In the genomic region with DNA sequence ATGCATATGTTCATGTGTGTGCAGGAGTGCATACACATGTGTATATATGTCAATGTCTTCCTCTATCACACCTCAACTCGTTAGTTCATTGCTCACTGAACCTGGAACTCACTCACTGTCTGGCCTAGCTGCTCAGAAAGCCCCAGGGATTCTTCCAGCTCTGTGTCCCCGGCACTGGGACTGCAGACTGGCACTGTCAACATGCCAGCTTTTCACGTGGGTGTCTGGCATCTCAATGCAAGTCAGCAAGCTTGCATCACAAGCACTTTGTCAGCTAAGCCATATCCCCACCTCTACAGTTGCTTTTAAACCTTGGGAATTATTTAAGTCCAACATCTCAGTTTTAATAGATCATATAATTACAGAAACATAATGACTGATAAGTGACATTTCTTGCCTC, we compare ENCODE assay signal across 32 mouse cellular contexts. TPM values are rescaled to one million over a fixed set of nuclear protein-coding genes. Genes with fewer than 3 reads are reported as not detected.
DNase-seq lines count a peak whose midpoint lies in the region; ATAC-seq and TF ChIP-seq lines count a peak whose summit lies in the region.
"Had no signal": no experiment of that assay in that cellular context is flagged by ENCODE, and none has a peak within 500 bp of the region (broad histone marks: within the 10 kb centered on the region; RNA-seq: fewer than 3 reads in every experiment).

No protein-coding gene starts in this region.

- no peaks in the 10 kb centered on the region for H3K4me1 ChIP-seq in forebrain, embryonic 13.5 days
- H3K4me1 ChIP-seq in forebrain, embryonic 10.5 days = no peaks in the 10 kb centered on the region
- peaks cover 4% of the 10 kb centered on the region; the same call in 1 of the 2 replicates for H3K4me1 ChIP-seq in neural tube, embryonic 15.5 days
- H3K4me1 ChIP-seq: forebrain, embryonic 12.5 days; liver, embryonic 12.5 days had no signal

- WGBS in forebrain, embryonic 13.5 days = 49% methylated on average over 3 of the region's 3 CpGs
- 74% methylated on average over 3 of the region's 3 CpGs for WGBS in forebrain, embryonic 10.5 days
- 58% methylated on average over 3 of the region's 3 CpGs for WGBS in neural tube, embryonic 15.5 days

- intact Hi-C loops in left cerebral cortex, postnatal 4 days (cut with DNase I) = no loop called here
- intact Hi-C loops in left cerebral cortex, adult 2 months (cut with DNase I) = loop anchor here (5.0 kb wide), 3 partner anchors 473 to 1208 kb away; no protein-coding TSS in a partner anchor

- DNase-seq in adrenal gland, postnatal 10 days = peak; percentile 59
- DNase-seq in adrenal gland, adult 18-20 months (ENCODE audit: low spot score in 2 of 2) = no peak
- no peak for DNase-seq in forebrain, embryonic 10.5 days (ENCODE audit: extremely low spot score, low spot score)
- peak; percentile 23 for DNase-seq in left cerebral cortex, postnatal 4 days
- DNase-seq in left cerebral cortex, adult 2 months (ENCODE audit: extremely low spot score in 1 of 2, low spot score in 2 of 2) = no peak
- DNase-seq: cerebellum, adult 11 months; cerebellum, postnatal 25 days; gastrocnemius, postnatal 14 days; heart, adult 18-20 months; heart, postnatal 10 days; kidney, adult 9 months; kidney, postnatal 14 days; lung, adult 2 months; lung, postnatal 14 days; spleen, adult 18-20 months; thymus, postnatal 25 days had no signal

- no peak overlapping the region for H3K4me2 ChIP-seq in forebrain, embryonic 13.5 days
- H3K4me2 ChIP-seq in neural tube, embryonic 15.5 days = no peak overlapping the region
- H3K4me2 ChIP-seq: embryonic facial prominence, embryonic 12.5 days; forebrain, embryonic 12.5 days; heart, embryonic 12.5 days; limb, embryonic 13.5 days; liver, embryonic 12.5 days; midbrain, embryonic 11.5 days had no signal

- H3K27ac ChIP-seq in forebrain, embryonic 13.5 days = no peak overlapping the region
- H3K27ac ChIP-seq in forebrain, embryonic 10.5 days = no peak overlapping the region
- no peak overlapping the region for H3K27ac ChIP-seq in left cerebral cortex, adult 2 months
- H3K27ac ChIP-seq in neural tube, embryonic 15.5 days (replicated peaks) = no peak overlapping the region
- H3K27ac ChIP-seq: embryonic facial prominence, embryonic 12.5 days; forebrain, embryonic 12.5 days; hindbrain, postnatal 0 days; limb, embryonic 13.5 days; liver, embryonic 12.5 days had no signal

- ATAC-seq in forebrain, embryonic 13.5 days = 0 out of 2 replicates have a peak, but pooled peaks have one; percentile 20
- no peak for ATAC-seq in neural tube, embryonic 15.5 days (ENCODE audit: low FRiP score)
- ATAC-seq: activated CD4-positive, CD25-positive, alpha-beta regulatory T cell, adult 4 months; hindbrain, postnatal 0 days; intestine, embryonic 16.5 days; liver, embryonic 12.5 days had no signal

- no peaks in the 10 kb centered on the region for H3K36me3 ChIP-seq in forebrain, embryonic 13.5 days (ENCODE audit: poor library complexity, severe bottlenecking)
- H3K36me3 ChIP-seq in forebrain, embryonic 10.5 days (replicated peaks) = no peaks in the 10 kb centered on the region
- H3K36me3 ChIP-seq in neural tube, embryonic 15.5 days = no peaks in the 10 kb centered on the region
- H3K36me3 ChIP-seq: embryonic facial prominence, embryonic 12.5 days; forebrain, embryonic 12.5 days; heart, embryonic 12.5 days; limb, embryonic 13.5 days; liver, embryonic 12.5 days had no signal

- no peaks in the 10 kb centered on the region for H3K27me3 ChIP-seq in forebrain, embryonic 13.5 days
- H3K27me3 ChIP-seq in forebrain, embryonic 10.5 days (ENCODE audit: poor library complexity, severe bottlenecking) = no peaks in the 10 kb centered on the region
- H3K27me3 ChIP-seq in neural tube, embryonic 15.5 days (replicated peaks) = no peaks in the 10 kb centered on the region
- H3K27me3 ChIP-seq: embryonic facial prominence, embryonic 12.5 days; forebrain, embryonic 12.5 days; heart, embryonic 12.5 days; limb, embryonic 13.5 days; liver, embryonic 12.5 days had no signal

- TF ChIP-seq CTCF in left cerebral cortex, adult 2 months (IDR thresholded peaks at IDR 0.05) = no peak

- no peak overlapping the region for H3K9ac ChIP-seq in forebrain, embryonic 13.5 days
- H3K9ac ChIP-seq in neural tube, embryonic 15.5 days (replicated peaks) = no peak overlapping the region
- H3K9ac ChIP-seq: embryonic facial prominence, embryonic 12.5 days; forebrain, embryonic 12.5 days; heart, embryonic 12.5 days; limb, embryonic 13.5 days; liver, embryonic 12.5 days had no signal

- no peak overlapping the region for H3K4me3 ChIP-seq in forebrain, embryonic 13.5 days
- no peak overlapping the region for H3K4me3 ChIP-seq in forebrain, embryonic 10.5 days
- no peak overlapping the region for H3K4me3 ChIP-seq in left cerebral cortex, adult 2 months
- H3K4me3 ChIP-seq in neural tube, embryonic 15.5 days (replicated peaks) = no peak overlapping the region
- H3K4me3 ChIP-seq: embryonic facial prominence, embryonic 12.5 days; forebrain, embryonic 12.5 days; heart, embryonic 12.5 days; limb, embryonic 13.5 days; liver, embryonic 12.5 days had no signal

- no peaks in the 10 kb centered on the region for H3K9me3 ChIP-seq in forebrain, embryonic 13.5 days (replicated peaks)
- H3K9me3 ChIP-seq in forebrain, embryonic 10.5 days = no peaks in the 10 kb centered on the region
- no peaks in the 10 kb centered on the region for H3K9me3 ChIP-seq in neural tube, embryonic 15.5 days (replicated peaks)
- H3K9me3 ChIP-seq: embryonic facial prominence, embryonic 12.5 days; forebrain, embryonic 12.5 days; heart, embryonic 12.5 days; limb, embryonic 13.5 days; liver, embryonic 12.5 days had no signal

RNA-seq across cellular contexts. Expression of a gene that starts 8.3 kb away (rescaled TPM):
- total RNA-seq in adrenal gland, postnatal 10 days (2021) = 10 to 100 TPM; 55.1 to 55.2 TPM
- 10 to 100 TPM; 26.4 to 30.4 TPM for total RNA-seq in adrenal gland, adult 18-20 months (2021)
- polyA plus RNA-seq in forebrain, embryonic 13.5 days (2015; fragmentation: Nextera tagmentation; extraction: Ambion mirVana) = 3.4 and 5.4 TPM in 2 replicates
- polyA plus RNA-seq in forebrain, embryonic 10.5 days (2016; fragmentation: Nextera tagmentation; extraction: Ambion mirVana) = 2.1 and 3.1 TPM in 2 replicates
- total RNA-seq in left cerebral cortex, postnatal 4 days (2021) = 10 to 100 TPM; 82.4 to 86.7 TPM
- total RNA-seq in left cerebral cortex, adult 2 months (2021) = 10 to 100 TPM; 44.8 to 54.3 TPM
- 13.2 and 14.4 TPM in 2 replicates for polyA plus RNA-seq in neural tube, embryonic 15.5 days (2015; fragmentation: Nextera tagmentation; extraction: Ambion mirVana)

RNA-seq across cellular contexts. Expression of a gene that starts 56.0 kb away (rescaled TPM):
- total RNA-seq in adrenal gland, postnatal 10 days (2021) = not detected
- not detected for total RNA-seq in adrenal gland, adult 18-20 months (2021)
- polyA plus RNA-seq in forebrain, embryonic 13.5 days (2015; fragmentation: Nextera tagmentation; extraction: Ambion mirVana) = not detected in 2 replicates
- not detected in 2 replicates for polyA plus RNA-seq in forebrain, embryonic 10.5 days (2016; fragmentation: Nextera tagmentation; extraction: Ambion mirVana)
- not detected for total RNA-seq in left cerebral cortex, postnatal 4 days (2021)
- not detected for total RNA-seq in left cerebral cortex, adult 2 months (2021)
- polyA plus RNA-seq in neural tube, embryonic 15.5 days (2015; fragmentation: Nextera tagmentation; extraction: Ambion mirVana) = not detected in 2 replicates
- total RNA-seq: gastrocnemius, postnatal 14 days; heart, adult 18-20 months; heart, postnatal 10 days; hindbrain, postnatal 0 days; layer of hippocampus, postnatal 14 days; left cerebral cortex, postnatal 10 days; midbrain, postnatal 0 days had no signal
- polyA plus RNA-seq: activated CD4-positive, CD25-positive, alpha-beta regulatory T cell, adult 4 months; embryonic facial prominence, embryonic 12.5 days; heart, embryonic 12.5 days; hindbrain, embryonic 11.5 days; hindbrain, postnatal 0 days; intestine, embryonic 16.5 days; limb, embryonic 13.5 days; midbrain, embryonic 11.5 days; midbrain, postnatal 0 days; neural tube, embryonic 14.5 days had no signal

Comparison
In these comparisons a context has a peak if more than half of its experiments do, and no peak if none do; other contexts are left out.
1. DNase-seq: peak in adrenal gland, postnatal 10 days (single experiment) and left cerebral cortex, postnatal 4 days (single experiment); none in adrenal gland, adult 18-20 months (0 of 2), forebrain, embryonic 10.5 days (single experiment) and left cerebral cortex, adult 2 months (0 of 2).